Mouse (Mus musculus) hindbrain, embryonic 16.5 days (tissue): ENCODE data around the gene Sema3a. TPM values are rescaled to one million over a fixed set of nuclear protein-coding genes. Genes with fewer than 3 reads are reported as not detected.

Source experiments
- ATAC-seq: fragments of 200-750 bp; cut with Nextera tagmentation; 2 replicates; pipeline ENCODE4 v1.8.0; 2017; ENCODE audit warnings: moderate TSS enrichment, moderate library complexity
- H3K27ac ChIP-seq: fragments of 300-500 bp; sonication (generic); 2 replicates; pipeline ENCODE4 v1.5.1; 2014; ENCODE audit warnings: low read depth, mild to moderate bottlenecking, control low read depth, low read length, moderate library complexity
- H3K27me3 ChIP-seq: fragments of 300-500 bp; sonication (generic); replicated peaks from 2 replicates; pipeline ENCODE4 v1.6.1; 2014; ENCODE audit warnings: low read length; ENCODE audit not compliant: control insufficient read depth, insufficient read depth
- H3K36me3 ChIP-seq: fragments of 300-500 bp; sonication (generic); 2 replicates; pipeline ENCODE4 v1.6.1; 2014; ENCODE audit warnings: mild to moderate bottlenecking, low read length, moderate library complexity, mixed read lengths; ENCODE audit not compliant: control insufficient read depth, insufficient read depth
- H3K4me1 ChIP-seq: fragments of 300-500 bp; sonication (generic); 2 replicates; pipeline ENCODE4 v1.6.1; 2014; ENCODE audit warnings: low read depth, low read length; ENCODE audit not compliant: control insufficient read depth, insufficient read depth
- H3K4me2 ChIP-seq: fragments of 300-500 bp; sonication (generic); 2 replicates; pipeline ENCODE4 v1.6.1; 2014; ENCODE audit warnings: mild to moderate bottlenecking, low read length, control low read depth, moderate library complexity
- H3K4me3 ChIP-seq: fragments of 300-500 bp; sonication (generic); 2 replicates; pipeline ENCODE4 v1.5.1; 2014; ENCODE audit warnings: mild to moderate bottlenecking, low read length, control low read depth, moderate library complexity
- H3K9ac ChIP-seq: fragments of 300-500 bp; sonication (generic); 2 replicates; pipeline ENCODE4 v1.6.1; 2014; ENCODE audit warnings: low read depth, mild to moderate bottlenecking, control low read depth, low read length, moderate library complexity
- H3K9me3 ChIP-seq: fragments of 300-500 bp; sonication (generic); 2 replicates; pipeline ENCODE4 v1.6.1; 2014; ENCODE audit warnings: mild to moderate bottlenecking, low read length, moderate library complexity; ENCODE audit not compliant: control insufficient read depth
- WGBS: fragments of 180-500 bp; shearing (Covaris S2); extraction: QIAGEN DNeasy Blood & Tissue Kit; methylation state at CpG from one replicate; pipeline ENCODE4 v1.1.7; 2014; 5-methylcytosine and 5-hydroxymethylcytosine counted together
- polyA plus RNA-seq: library from polyadenylated mRNA; unstranded; fragments of >200 nt; fragmentation: Nextera tagmentation; extraction: Ambion mirVana; gene quantifications from 2 replicates; pipeline ENCODE4 v1.2.1, GENCODE M21; 2015

Sema3a gene
- polyA plus RNA-seq, 1 experiment from 2014 or later, result 24.1 TPM

GRCm38 (mm10) chr5:13629916-13630315, 504.7 kb downstream of the Sema3a start:
- no peak for ATAC-seq
- Histone ChIP-seq H3K9me3 (no peaks in the 10 kb centered on the region), H3K4me1 (no peaks in the 10 kb centered on the region), H3K4me3 (no peak overlapping the region), H3K9ac (no peak overlapping the region), H3K36me3 (no peaks in the 10 kb centered on the region), H3K4me2 (no peak overlapping the region), H3K27me3 (no peaks in the 10 kb centered on the region), H3K27ac (no peak overlapping the region)
- WGBS, result 17% methylated on average over 5 of the region's 5 CpGs

GRCm38 (mm10) chr5:13630692-13631091, 505.5 kb downstream of the Sema3a start:
- Histone ChIP-seq H3K9me3 (no peaks in the 10 kb centered on the region), H3K4me1 (no peaks in the 10 kb centered on the region), H3K4me3 (no peak overlapping the region), H3K27me3 (no peaks in the 10 kb centered on the region), H3K9ac (no peak overlapping the region), H3K36me3 (no peaks in the 10 kb centered on the region), H3K4me2 (no peak overlapping the region), H3K27ac (no peak overlapping the region)
- ATAC-seq, result no peak

- Histone ChIP-seq H3K36me3 (no peaks in the 10 kb centered on the region), H3K27me3 (no peaks in the 10 kb centered on the region), H3K9ac (no peak overlapping the region), H3K27ac (no peak overlapping the region), H3K9me3 (no peaks in the 10 kb centered on the region), H3K4me2 (no peak overlapping the region), H3K4me1 (no peaks in the 10 kb centered on the region), H3K4me3 (no peak overlapping the region)
- 65% methylated on average over 3 of the region's 3 CpGs for WGBS
- ATAC-seq, result no peak
These were observed 511.0 kb downstream of the Sema3a start for GRCm38 (mm10) chr5:13636237-13636636.
